Mouse (Mus musculus): ENCODE results near the gene 1700102P08Rik.

The 1700102P08Rik gene

DNA sequence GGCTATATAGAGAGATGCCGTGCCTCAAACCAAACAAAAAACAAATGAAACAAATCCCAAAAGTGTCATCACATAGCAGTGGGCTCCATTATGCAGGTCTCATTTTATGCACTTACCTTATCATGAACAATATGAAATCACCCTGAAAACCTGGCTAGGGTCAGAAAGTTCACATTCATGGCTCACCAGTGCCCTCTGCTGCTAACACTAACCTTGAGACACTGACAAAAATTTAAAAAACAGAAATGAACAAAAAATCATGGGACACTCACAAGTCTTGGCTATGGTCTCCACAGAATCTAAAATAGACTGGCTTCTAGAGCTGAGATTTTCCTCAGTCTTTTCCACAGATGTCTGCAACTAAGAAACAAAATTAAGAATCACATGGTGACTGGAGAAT is 19.6 kb downstream of the 1700102P08Rik start:
- DNase-seq: peak; percentile 42 to 76

DNA sequence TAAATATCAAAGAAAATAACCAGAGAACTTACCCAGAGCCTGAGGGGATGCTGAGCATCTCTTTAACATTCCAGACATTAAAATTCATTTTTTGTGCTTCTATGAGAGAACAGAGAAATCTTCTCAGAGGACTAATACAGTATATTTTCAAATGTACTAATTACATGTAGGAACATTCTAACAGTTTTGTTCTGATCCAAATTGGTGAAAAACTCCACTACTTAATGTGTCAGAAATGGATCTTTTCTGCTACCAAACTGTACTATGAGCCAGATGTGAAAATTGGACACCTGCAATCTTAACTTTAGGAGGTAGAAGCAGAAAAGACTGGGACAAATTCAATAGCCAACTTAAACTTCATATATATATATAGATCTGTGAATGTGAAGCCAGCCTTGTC is 35.8 kb downstream of the 1700102P08Rik start, which contains the start of gene Ccdc36:
TSS of gene Ccdc36 (minus strand) at position 101 of the 400 bp plus-strand sequence.
- DNase-seq: no peak

DNA sequence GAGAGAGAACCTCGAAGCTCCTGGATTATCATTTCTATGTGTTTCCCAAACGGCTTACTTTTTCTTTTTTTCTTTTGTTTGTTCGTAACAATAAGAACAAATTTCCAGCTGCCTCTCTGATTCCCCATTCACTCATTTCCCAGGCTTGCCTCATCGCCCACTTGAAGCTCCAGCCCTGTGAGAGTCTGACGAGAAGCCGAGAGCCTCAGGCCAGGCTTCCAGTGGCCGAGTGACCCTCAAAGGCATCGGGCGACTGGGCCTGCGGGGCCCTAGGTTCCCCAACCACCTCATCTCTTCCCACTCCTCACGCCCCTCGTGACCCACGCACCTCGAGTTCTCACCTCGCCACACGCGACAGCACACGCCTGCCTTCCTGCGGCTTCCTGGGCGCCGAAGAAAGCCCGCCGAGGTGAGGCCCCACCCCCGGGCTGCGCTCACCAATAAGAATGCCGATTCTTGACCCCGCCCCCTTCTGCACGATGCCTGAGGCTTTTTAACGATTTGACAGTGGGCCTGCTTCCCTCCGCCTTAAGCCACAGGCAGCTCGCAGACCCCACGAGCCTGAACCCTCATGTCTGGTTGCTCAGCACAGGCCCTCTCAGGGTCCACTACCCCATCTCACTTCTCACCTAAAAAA is 38.9 kb downstream of the 1700102P08Rik start:
- DNase-seq: peak in 1 of 2 experiments; percentile 31

DNA sequence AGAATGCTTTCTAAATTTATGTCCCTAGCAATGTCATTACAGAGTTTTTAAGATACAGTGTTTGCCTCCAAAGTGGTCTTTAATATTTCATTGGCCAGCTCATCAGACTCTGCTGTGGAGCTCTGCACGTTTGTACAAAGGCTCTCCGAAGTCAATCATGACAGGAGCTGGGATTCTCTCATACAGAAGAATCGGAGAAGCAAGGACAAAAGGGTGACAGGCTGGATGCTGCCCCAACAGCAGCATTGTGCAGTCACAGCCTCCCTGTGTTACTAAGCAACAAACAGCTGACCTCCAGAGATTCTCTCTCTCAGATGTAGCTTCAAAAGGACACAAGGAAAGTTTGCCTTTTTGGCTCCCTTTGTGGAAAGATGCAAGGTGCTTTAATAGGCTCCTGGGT is 43.6 kb downstream of the 1700102P08Rik start, which contains the start of gene BC048562:
TSS of gene BC048562 (plus strand) at position 301 of the 400 bp plus-strand sequence.
- no peak for DNase-seq

DNA sequence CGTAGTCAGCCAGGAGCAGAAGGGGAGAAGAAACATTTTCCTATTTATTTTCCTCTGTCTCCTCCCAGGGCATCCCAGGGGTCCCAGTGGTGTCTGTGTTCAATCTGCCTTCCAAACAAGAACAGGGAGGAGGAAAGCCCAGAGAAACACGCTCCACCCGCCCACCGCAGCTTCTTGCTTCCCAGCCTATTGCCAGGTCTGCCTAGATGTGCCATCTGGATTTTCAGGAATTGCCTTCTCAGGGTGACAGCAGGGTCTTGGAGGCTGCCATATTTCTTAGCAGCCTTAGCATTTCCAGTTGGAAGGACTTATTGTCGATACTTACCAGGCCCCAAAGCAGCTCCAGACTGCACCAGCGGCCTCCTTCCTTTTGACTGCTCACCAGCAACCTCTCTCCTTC is 46.6 kb downstream of the 1700102P08Rik start:
- DNase-seq: no peak

DNA sequence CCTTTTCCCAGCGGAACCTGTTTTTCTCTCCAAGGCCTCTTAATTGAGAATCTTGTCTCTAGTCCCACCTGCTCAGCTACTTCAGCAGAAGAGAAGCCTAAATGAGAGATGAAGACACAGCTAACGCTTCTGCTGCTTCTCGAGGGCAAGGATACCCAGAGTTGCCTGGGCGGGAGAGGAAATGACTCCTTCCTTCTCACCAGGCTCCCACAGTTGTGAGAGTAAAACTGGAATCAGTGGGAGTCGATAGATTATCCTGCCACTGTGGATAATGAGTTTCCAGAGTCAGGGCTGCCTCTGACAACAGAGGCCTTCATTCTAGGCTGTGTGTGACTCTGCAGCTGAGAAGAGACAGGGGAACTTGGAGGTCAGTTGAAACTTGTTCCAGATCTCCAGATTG is 47.9 kb downstream of the 1700102P08Rik start:
- DNase-seq: no peak

DNA sequence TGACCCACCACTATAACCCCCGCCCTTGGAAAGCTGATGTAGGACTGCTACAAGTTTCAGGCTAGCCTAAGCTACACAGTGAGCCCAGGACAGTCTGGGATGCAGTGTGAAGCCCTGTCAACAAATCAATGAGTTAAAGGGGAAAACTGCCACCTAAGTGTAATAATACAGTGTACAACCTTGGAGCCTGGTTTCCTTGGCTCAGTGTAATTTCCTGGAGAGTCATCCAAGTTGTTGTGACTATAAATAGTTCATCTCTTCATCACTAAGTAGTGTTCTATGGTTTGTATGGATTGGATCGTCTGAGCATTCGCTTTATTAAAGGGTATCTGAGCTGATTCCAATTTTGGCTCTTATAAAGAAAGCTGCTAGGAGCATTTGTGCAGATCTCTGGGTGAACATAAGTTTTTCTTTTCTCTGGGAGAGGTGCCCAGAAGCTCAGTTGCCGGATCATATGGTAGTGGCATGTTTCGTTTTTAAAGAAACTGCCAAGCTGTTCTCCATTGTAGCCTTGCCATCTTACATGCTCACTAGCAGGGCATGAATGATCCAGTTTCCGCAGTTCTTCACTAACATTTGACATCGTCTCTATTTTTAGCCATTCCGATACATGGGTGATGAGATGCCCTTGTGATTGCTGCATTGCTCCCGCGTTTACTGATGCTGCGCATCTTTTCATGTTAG is 48.8 kb downstream of the 1700102P08Rik start:
- no peak for DNase-seq

DNA sequence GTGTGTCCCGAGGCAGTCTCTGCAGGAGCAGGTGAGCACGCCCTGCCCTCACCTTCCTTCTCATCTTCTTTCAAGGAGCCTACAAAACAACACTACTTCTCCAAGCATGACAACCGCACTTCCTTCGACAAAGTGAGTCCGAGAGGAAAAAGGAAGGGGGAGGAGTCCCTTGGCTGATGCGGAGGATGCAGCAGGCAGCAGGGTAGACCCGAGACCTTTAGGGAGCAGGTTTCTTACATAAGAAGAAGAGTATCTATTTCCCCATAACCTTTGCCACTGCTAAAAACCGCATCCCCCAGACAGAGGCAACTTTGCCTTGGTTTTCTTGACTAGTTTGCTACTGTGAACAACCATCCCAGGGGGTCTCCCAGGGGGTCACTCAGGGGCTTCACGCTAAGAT is 52.5 kb downstream of the 1700102P08Rik start:
- no peak for DNase-seq

DNA sequence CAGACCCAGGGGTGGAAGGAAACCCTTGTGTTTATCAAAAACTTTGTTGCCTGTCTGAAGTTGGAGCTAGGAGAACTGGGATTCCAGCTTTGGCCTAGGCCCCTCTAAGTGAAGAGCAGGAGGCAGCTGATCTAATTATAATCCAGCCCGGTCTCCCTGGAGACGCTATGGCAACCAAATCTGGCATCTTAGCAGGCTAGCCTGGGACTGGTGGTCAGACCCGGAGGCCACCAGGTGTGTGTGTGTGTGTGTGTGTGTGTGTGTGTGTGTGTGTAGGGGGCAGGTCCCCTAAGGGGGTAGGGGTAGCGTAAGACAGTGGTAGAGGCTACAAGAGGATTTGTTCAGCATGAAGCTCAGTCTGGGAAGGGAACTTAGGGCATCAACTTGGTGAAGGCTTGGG is 57.3 kb downstream of the 1700102P08Rik start:
- DNase-seq: peak in 1 of 2 experiments; percentile 30

DNA sequence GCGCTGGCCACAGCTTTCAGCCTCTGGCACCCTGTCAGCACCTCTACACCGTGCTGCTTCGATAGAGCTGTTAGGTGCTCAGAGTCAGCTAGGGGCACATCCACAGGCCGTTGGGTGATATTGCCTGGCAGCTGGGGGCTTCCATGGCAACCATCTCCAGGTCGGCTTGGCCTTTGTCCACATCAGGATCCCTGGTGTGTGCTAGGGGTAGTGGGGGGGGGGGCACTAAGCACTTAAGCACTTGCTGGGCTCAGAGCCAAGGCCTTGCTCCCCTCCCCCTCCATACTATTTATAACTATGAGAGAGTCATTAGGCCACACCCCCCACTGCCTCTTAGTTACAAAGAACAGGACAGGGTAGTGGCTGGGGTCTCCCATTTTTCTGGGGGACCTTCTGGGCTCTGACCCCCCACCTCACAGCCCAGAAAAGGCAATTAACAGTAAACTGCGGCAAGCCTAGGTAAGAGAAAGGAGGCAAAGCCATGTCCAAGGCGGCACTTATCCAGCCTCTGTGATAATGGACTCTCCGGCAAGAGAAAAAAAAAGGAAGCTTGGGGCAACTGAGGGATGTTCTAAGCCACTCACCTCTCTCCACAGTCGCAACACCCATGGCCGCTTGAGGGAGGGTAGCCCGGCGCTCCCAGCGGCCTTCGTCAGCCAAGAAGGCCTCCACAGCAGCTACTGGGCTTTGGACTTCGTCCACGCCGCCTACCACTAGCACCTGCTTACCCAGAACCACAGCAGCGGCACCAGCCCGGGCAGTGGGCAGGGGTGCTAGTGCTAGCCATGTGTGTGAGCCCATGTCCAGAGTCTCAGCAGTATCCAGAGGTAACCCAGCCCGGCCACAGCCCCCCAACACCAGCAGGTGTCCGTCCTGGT is 57.9 kb downstream of the 1700102P08Rik start:
- peak; percentile 32 to 55 for DNase-seq

DNA sequence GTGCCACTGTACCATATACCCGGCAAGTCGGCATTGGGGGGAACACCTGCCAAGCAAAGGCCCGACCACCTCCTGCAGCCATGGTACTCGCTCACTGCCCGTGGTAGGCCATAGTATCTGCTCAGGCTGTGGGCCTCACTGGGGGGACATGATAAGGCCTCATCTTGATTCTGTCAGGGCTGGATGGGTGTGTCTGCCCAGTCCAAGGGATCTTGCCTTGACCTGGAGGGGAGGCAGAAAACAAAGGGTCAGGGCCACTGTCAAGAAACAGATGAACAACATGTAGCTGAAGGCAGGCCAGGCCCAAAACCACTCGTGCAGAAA is 58.5 kb downstream of the 1700102P08Rik start:
- no peak for DNase-seq

DNA sequence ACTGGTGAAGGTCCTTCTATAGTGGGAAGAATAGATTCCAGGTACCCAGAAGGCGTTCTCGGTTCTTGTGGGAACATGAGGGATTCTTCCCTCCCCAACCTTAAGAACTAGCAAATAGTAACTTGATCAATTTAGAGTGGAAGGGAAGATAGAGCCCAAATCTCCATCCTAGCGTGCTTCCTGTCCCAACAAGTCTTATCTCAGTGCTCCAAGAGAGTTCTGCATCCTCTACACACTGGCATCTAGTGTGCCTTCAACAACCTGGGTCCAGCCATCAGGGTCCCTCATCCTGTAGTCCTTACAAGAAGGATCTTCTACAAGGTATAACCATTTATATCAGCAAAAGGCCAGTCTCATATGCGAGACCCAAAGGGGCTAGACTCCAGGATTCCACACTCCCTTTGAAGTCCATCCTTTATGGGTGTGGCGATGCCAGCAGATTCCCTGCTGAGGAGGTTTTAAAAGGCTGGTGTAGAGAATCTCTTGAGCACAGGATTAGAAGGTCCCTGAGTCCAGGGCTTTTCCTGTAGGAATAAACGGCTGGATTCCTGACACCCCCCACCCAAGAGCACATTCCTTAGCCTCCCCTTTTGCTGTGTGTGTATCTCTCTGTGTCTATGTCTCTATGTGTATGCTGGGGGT is 59.0 kb downstream of the 1700102P08Rik start:
- DNase-seq: no peak

DNA sequence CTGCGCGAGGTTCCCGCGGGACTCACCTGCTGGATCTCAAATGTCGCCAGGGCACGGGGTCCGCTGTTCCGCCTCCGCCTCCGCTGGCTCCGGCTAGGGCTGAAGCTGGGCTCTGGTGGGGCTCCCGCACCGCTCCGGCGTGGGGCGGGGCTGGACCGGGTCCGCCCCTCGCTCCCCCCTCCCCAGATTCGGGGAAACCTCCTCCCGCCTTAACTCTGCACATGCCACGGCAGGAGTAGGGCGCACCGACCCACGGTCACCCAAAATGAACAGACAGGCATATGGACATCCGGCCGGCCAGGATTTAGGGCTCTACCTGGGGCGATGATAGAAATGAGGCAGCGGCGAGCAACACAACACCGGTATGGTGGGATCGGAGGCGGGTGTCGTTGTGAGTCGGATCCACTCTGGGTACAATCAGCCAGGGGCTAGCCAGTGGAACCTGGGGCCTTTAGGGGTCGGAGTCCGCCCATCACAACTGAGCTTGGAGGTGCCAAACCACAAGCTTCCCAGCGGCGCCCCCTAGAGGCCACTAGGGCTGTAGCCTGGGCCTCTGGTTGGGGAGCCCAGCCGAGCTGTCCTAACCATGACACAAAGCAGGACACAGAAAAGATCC is 59.8 kb downstream of the 1700102P08Rik start:
- DNase-seq: peak; percentile 86 to 94

DNA sequence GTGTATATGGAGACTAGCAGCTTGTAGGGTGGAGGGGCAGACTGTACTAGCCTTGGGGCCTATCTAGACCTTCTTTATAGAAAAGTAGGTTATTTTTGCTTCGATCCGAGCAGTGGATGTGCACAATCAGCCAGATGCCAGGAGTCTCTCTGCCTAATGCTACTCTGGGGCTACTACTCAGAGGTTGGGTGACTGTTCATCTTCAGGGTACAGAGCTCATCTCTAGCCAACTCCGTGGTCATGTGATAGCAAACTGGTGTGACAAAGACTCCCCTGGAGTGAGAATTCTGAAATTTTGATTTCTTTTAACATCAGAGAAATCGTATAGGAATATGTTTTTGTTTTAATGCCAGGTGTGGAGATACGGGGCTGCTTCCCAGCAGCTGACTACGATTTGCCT is 60.3 kb downstream of the 1700102P08Rik start:
- DNase-seq: no peak

DNA sequence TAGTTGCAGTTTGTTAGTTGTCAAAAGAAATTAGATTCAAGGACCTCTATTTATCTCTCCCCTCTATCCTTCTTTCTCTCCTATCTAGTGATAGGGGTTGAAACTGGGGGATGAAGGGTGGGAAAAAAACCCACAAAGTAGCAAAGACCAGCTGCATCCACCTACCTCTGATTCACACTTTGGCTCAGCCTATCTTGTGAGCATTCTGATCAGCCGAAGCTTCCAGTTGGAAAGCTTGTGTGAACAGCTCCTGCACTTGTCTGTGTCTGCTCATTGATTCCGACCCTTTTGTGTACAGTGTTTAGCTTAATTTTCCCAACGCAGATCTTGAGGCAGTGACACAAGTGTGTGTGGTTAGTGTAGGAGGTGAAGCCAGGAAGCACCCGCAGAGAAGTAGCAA is 60.9 kb downstream of the 1700102P08Rik start:
- DNase-seq: no peak

DNA sequence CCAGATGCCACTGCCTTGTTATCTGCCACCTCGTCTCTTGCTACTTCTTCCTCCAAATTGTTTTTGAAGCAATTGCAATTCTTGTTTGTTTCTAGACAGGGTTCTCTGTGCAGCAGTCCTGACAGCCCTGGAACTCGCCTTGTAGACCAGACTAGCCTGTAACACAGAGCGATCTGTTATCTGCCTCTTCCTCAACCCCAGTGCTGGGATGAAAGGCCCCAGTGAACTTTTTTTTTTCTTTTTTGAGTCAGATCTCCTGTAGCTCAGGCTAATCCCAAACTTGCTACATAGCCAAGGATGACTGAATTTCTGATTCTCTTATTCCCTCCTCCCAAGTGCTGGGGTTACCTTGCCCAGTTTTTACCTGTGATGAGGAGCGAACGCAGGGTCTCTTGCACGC is 61.8 kb downstream of the 1700102P08Rik start:
- no peak for DNase-seq

DNA sequence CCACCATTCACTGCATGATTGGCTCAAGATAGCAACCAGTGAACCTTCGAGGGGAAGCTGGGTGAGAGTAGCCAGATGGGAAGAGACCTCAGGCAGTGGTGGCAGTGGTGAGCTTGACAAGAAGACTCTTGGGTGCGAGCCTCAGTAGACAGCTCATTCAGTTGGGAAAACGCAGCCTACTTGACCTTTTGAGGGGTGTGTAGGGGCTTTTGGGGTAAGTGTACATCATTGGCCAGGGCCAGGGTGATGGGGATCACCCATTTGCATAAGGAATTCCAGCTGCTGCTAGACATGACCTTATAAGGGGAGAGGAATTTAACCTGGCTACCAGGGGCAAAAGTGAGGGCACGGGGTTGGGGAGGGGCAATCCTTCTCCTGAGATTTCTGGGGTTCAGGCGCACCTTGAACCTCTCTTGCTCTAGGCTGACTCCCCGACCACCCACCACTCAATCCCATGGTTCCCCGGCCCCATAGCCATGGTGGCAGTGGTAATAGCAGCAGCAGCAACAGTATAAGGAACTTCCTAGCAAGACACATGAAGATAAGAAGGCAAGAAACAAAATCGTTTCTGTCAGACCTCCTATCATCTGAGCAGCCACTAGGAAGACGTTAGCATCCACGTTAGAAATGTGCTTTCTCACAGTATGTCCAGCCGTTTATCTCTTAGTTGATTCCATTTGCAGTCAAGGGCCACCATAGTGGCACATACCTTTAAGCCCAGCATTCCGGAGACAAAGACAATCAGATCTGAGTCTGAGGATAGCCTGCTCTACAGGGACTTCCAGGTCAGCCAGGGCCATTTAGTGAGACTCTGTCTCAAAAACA is 63.4 kb downstream of the 1700102P08Rik start:
- no peak for DNase-seq

DNA sequence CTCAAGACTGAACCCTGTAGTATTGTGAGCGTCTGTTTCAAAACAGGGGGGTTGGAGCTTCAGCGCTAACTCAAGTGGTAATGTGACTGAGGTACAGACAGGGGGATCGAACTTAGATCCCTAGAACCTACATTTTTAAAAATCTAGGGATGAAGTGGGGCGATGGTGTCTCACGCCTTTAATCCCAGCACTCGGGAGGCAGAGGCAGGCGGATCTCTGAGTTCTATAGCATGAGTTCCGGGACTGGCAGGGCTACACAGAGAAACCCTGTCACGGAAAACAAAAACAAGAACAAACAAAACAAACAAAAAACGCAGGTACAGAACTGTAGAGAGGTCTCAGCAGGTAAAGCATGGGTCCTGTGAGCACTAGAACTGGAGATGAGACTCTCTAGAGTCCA is 64.3 kb downstream of the 1700102P08Rik start:
- DNase-seq: no peak

DNA sequence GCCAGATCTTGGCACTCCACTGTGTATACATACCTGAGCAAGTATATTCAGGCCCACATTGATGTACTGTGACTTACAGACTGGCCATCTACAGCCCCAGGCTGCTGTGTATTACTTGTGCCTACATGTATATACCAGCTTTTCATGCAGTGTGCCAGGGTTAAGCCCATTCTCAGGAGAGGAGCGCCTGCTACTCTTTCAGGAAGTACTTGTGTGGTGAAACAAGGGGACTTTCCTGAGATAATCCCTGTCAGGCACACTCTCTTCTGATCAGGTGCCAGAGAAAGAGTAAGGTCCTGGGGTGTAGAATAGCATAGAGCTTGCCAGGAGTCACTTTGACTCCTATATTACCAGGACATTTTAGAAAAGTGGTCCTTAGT is 67.3 kb downstream of the 1700102P08Rik start:
- no peak for DNase-seq
